28 mouse cellular contexts compared by ENCODE assay signal in genomic region chr1:22535049-22535448, GRCm38 (mm10).
"Had no signal": no experiment of that assay in that cellular context is flagged by ENCODE, and none has a peak within 500 bp of the region (broad histone marks: within the 10 kb centered on the region; RNA-seq: fewer than 3 reads in every experiment).

No protein-coding gene starts in this region.

- H3K36me3 ChIP-seq: embryonic facial prominence, embryonic 10.5 days; embryonic facial prominence, embryonic 12.5 days; embryonic facial prominence, embryonic 13.5 days; embryonic facial prominence, embryonic 15.5 days; forebrain, embryonic 10.5 days; forebrain, embryonic 12.5 days; forebrain, embryonic 15.5 days had no signal

- DNase-seq: cerebellum, adult 8-10 months; cerebellum, adult 9-10 months; cerebellum, adult 9-11 months; cerebellum, postnatal 10 days; cerebellum, postnatal 14 days; cerebellum, postnatal 25 days; cerebellum, postnatal 36 days; embryo, embryonic 11 days; forebrain, postnatal 0 days; gastrocnemius, adult 2 months; gastrocnemius, postnatal 10 days; gastrocnemius, postnatal 14 days; gastrocnemius, postnatal 25 days; gastrocnemius, postnatal 36 days; heart, adult 11 months; heart, adult 18-20 months; heart, adult 2 months had no signal

- H3K9me3 ChIP-seq: embryonic facial prominence, embryonic 10.5 days; embryonic facial prominence, embryonic 12.5 days; embryonic facial prominence, embryonic 13.5 days; embryonic facial prominence, embryonic 15.5 days; forebrain, embryonic 10.5 days; forebrain, embryonic 12.5 days; forebrain, embryonic 13.5 days; forebrain, embryonic 15.5 days had no signal

- H3K4me3 ChIP-seq: embryonic facial prominence, embryonic 10.5 days; embryonic facial prominence, embryonic 12.5 days; embryonic facial prominence, embryonic 13.5 days; embryonic facial prominence, embryonic 15.5 days; erythroblast, embryonic 14.5 days; forebrain, embryonic 10.5 days; forebrain, embryonic 12.5 days; forebrain, embryonic 13.5 days; forebrain, embryonic 15.5 days; gastrocnemius, adult 2 months; heart, adult 2 months had no signal

- H3K9ac ChIP-seq: embryonic facial prominence, embryonic 12.5 days; embryonic facial prominence, embryonic 13.5 days; embryonic facial prominence, embryonic 15.5 days; forebrain, embryonic 12.5 days; forebrain, embryonic 13.5 days; forebrain, embryonic 15.5 days; forebrain, postnatal 0 days had no signal

- H3K27ac ChIP-seq: embryonic facial prominence, embryonic 10.5 days; embryonic facial prominence, embryonic 12.5 days; embryonic facial prominence, embryonic 13.5 days; embryonic facial prominence, embryonic 15.5 days; forebrain, embryonic 10.5 days; forebrain, embryonic 12.5 days; forebrain, embryonic 13.5 days; forebrain, embryonic 15.5 days; gastrocnemius, adult 2 months; heart, adult 2 months had no signal

- ATAC-seq: forebrain, embryonic 13.5 days; forebrain, embryonic 14.5 days; forebrain, embryonic 15.5 days; forebrain, embryonic 16.5 days; forebrain, postnatal 0 days had no signal

- H3K4me1 ChIP-seq: embryonic facial prominence, embryonic 12.5 days had no signal

- H3K4me2 ChIP-seq: embryonic facial prominence, embryonic 12.5 days; embryonic facial prominence, embryonic 13.5 days; embryonic facial prominence, embryonic 15.5 days; forebrain, embryonic 12.5 days; forebrain, embryonic 13.5 days; forebrain, embryonic 15.5 days had no signal
